Mouse (Mus musculus): ENCODE data around the gene Sh2b3. TPM values are rescaled to one million over a fixed set of nuclear protein-coding genes. Genes with fewer than 3 reads are reported as not detected.
A peak's percentile ranks its signal among the peaks of the same experiment; 100 is the strongest.

The Sh2b3 gene
- total RNA-seq, 2 experiments from 2014 or later, result 18.3 to 22.5 TPM

DNA sequence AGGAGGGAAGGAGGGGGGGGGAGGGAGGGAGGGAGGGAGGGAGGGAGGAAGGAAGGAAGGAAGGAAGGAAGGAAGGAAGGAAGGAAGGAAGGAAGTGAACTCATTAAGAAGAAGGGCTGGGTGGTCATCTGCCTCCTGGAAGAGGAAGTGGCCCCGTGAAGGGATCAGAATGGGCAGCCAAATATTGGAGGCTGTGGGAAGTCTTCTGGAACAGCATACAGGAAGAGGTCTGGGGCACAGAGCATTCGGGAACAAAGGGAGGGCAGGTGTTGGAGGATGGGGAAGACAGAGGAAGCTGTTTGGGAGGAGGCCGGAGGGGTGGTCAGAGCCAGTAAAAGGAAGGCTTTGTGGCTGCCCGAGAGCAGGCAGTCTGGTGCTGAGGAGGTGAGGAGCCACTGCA lies 7.9 kb upstream of the Sh2b3 start:
- DNase-seq, result no peak

DNA sequence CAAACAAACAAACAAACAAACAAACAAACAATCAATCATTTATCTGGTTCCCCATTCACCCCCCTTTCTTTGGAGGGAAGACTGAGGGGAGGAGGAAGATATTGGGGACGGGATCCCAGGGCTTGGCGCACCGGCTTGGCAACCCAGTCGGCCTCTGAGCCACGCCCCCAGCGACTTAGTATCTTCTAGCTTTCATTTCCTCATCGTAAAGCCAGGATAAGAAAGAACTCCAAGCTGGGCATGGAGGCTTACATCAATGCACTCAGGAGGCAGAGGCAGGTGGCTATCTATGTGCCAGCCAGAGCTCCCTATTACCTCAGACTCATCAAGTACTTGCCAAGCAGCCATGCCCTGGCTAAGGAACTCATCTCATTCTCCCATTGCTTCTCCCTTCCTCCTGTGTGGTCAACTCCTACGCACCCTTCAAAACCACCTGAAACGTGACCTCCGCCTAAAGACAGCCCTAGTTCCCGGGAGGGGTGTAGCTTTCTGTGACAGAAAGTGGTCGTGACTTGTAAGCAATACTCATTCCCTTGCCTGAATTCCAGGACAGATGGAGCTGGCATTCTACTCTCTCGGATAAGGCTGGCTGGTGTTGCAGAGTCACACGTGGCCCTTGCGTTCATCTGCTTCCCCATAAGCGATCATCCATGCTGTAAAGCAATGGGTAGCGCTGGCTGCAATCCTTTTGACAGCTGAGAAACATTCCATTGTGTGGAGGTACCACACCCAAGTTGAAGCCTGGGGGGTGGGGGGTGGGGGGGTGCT lies 5.9 kb upstream of the Sh2b3 start:
- no peak for DNase-seq

DNA sequence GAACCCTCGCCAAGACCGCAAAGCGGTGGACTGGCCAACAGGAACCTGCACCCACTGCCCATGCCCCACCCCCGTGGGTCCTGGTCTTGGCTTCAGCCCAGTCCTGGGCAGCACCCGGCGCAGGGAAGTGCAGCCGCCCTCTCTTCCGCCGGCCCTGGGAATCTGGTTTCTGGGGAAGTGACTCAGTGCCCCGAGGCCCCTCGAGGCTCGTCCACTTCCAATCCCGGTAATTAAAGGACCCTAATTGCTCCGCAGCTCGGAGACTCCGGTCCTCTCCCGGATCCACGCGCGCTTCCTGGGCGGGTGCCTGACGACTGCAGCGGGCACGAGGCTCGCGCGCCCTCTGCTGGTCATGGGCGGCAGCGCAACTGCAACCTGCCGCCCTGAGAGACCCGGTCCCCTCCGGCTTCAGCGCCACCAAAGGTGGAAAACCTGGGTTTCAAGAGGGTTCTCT lies 5.2 kb upstream of the Sh2b3 start:
- DNase-seq, result peak; percentile 91

DNA sequence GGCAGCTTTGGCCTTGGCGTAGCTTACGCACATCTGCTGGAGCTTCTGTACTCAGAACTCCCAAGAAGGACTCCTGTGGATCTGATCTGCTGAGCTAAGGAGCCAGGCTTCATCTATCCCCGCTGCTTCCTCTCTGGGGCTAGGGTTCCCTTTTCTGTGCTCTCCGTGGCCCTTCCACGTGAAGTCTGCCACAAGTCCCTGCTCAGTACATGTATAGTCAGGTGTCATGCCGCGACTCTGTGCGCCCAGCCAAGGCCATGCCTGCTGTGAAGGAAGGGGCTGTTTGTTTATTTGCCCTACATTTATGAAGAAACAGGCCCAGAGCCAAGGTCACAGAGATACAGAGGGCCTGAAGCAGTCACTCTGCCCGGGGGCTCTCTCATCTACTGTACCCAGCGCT lies 4.5 kb upstream of the Sh2b3 start:
- no peak for DNase-seq

DNA sequence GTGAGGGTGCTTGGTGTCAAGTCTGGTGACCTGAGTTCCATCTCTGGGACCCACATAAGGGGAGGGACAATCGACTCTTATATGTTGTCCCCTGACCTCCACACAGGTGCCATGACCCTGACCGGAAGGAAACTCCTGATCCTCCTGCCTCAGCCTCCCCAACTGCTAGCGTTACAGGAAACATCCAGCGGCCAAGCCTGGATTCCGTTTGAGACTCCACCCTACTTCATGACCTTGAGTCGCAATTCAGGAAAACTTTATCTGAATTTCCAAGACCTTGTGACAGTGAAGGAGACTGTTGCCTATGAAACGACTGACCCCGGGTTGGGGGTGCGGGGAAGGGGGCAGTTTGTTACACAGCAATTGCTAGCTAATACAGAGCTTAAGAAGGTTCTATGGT lies 4.1 kb upstream of the Sh2b3 start:
- DNase-seq, result no peak

DNA sequence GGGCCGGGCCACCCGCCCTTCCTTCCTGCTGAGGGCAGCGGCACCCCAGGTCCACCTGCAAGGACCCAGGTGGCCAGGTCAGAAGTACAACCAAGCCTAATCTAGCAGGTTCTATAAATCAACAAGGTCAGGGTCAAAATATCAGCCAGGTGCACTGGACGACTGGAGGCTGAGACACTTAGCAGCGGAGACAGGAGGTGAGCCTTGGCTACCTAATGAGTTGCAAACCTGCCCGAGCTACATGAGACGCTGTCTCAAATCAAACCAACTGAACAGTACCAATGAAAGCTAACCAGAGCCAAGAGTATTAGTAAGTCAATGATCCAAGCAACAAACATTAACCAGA lies 1.7 kb upstream of the Sh2b3 start:
- DNase-seq, result no peak

DNA sequence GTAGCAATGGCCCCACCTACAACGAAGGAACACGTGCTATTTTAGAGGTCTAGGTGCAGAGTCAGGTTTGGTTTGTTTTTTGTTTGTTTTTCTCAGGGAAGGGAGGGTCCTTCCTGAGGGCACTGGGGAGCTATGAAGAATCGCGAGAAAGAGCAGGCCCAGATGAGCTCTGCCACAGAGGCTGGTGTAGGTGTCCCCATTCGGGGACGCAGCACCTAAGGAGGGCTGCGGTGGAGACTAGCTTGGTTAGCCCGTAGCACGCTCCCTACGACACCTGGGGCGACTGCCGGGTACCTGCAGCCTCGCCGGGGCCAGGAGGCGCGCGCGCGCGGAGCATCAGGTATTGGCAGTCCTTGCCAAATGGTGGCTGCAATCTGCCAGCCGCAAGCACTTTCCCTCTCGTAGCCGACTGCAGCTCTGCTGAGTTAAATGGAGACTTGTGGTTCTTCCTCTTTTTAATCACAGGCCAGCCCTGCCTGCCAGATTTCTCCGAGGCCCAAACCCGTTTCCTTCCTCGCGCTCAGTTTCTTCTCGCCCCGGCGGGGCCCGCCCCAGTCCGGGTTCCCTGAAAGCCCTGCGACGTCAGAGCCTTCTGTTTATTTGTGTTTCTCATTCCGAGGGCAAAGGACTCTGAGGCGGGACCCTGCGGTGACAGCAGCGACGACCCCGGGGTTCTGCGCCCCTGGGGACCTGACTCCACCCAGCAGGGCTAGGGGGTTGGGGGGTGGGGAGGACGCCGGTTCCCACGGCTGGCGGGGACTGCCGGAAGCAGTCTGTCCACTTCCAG lies 1.1 kb upstream of the Sh2b3 start:
- no peak for DNase-seq

DNA sequence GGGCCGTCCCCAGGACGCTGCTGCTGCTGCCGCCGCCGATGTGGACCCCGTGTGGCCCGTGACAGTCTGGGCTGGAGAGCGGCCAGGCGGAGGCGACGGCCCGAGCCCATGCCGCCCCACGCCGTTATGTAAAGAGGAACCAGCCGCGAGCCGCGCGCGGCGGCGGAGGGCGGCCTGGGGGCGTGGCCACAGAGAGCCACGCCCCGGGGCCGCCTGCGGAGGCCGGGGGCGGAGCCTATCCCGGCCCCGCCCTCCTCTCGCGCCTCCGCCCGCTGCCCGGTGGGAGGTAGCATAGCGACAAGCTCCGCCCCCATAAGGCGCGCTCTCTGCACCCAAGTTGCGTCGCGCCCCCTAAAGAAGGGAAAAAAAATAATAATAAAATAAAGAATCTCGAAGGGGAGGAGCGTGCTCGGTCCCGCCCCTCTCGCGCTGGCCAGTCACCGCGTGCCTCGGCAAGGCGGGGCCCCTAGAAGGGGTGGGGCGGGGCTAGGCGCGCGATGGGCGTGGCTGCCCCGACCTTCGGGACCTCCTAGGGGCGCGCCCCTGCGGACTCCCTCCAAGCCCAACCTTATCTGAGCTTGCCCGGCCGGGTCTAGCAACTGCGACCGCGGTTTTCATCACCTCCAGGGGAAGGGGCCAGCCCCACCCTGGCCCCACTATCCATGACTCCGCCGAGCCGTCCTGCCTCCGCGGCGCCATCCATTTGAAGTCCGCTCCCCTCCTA lies 592 bp downstream of the Sh2b3 start:
- DNase-seq, result peak; percentile 94

DNA sequence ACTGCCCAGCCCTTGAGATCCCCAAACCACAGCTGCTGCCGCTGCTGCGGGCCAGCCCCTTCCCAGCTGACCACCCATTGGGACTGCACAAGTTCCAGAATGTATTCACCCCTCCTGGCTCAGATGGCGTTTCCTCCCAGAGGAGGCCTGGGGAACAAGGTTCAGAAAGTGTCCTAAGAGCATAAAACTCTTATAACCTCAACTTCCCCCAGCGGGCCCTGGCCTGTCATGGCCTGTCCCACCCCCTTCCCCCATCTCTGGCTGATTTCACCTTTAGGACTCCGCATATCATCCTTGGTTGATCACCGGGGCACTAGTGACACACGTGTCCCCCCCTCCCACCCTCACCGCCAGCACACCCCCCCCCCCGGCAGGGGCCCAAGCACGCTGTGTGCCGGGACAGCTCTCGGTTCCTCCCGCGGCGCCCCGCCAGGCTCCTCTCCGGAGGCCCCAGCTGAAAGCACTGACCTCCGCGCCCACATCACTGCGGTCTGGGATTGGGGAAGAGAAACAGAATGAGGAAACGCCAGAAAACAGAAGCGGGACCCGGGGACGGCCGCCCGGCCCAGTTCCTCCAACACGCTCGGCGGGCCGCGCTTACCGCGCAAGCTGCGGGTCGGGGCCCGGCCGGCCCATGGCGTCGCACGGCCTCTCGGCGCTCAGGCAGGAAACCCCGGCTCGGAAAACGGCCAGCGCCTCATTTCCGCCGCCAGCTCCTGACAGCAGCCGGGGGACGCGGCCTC lies 1.3 kb downstream of the Sh2b3 start:
- DNase-seq, result no peak

DNA sequence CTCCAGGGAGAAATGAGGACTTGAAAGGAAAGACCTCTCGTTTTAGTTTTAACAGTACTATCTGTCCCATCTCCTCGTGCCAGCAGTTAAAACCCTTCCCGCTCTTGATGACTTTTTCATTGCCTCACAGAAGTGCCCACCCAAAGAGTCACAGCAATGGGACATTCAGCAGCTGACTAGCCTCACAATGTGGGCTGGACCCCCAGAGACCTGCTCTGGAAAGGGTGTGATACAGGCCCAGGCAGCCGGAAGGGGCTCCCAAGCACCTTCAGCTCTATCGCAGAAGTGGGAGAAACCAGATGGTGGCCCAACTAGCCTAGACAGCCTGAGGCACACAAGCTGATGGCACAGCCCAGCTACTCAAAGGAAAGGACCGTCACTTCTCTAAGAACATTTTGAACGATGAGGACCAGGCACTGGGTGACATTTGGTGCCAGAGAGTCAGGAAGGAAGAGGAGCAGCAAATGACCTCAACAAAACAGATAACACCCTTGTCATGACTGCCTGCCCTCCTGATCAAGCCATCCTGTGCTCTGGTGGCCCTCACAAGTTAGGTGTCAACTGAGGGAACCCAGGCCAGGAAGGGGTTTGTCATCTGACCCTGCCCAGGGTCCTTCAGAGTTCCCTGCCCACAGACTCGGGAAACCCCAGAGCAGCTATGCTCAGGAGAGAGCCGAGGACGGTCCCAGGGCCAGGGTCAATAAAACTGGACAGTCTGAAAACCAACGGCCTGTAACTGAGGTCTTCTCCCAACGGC lies 2.3 kb downstream of the Sh2b3 start:
- no peak for DNase-seq

DNA sequence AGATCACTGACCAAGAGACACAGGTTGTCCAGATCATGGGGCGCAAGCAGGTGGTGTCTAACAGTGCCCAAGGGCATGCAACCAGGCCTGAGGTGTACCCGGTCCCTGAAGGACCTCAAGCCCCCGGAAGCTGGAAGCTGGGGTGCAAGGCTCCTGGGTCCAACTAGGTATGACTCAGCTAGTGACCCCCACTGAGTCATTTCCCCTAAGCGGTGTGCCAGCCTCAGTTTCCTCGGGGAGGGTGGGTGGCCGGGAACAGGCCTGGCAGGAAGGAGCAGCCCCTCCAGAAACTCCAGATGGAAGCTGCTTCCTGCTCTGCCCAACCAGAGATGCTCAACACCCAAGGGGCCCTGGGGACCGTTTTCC lies 3.2 kb downstream of the Sh2b3 start:
- DNase-seq, result no peak

DNA sequence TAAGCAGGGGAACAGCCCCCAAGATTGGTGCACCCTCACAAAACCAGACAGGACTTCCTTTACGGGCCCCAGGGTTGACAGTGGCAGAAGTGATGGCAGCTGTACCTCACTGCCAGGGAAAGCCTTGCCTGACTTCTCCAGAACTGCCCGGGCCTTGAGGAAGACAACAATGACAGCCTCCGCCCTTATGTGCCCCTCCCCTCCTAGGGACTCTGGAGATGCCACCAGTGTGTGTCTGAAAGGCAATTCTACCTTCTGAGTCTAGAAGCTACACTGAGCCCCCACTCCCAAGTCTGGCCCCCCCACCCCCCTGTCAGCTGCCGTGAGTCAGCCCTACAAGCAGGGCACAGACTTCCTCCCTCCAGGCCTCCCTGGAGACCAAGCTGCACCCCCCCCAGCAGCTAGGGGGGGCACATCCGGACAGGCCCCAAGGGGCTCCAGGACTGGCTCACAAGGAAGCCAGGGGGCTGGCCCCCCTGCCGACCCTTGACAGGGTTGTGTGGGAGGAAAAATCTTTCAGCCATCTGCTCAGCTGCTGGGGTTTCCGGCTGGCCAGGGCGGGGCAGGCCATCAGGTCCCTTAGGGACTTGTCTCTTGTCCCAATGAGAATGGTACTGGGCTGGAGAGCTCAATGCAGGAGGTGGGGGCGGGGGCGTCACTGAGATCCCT lies 3.7 kb downstream of the Sh2b3 start:
- peak; percentile 47 for DNase-seq

DNA sequence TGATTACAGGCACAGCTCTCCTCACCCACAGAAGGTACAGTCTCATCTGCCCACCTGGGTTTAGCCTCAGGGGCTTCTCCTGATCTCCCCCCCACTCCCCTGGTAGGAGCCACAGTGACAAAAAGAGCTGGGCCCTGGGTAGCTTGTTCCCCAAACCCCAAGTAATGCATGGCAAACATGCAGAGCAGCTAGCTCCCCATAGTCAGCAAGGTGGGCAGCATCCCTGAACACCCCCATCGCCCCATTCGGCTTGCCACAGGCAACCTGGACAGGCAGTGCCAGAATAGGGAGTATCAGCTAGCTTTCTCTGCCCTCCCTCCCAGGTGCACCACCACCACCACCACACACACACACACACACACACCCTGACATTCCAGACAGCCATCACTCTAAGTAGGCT lies 4.3 kb downstream of the Sh2b3 start:
- DNase-seq, result no peak

DNA sequence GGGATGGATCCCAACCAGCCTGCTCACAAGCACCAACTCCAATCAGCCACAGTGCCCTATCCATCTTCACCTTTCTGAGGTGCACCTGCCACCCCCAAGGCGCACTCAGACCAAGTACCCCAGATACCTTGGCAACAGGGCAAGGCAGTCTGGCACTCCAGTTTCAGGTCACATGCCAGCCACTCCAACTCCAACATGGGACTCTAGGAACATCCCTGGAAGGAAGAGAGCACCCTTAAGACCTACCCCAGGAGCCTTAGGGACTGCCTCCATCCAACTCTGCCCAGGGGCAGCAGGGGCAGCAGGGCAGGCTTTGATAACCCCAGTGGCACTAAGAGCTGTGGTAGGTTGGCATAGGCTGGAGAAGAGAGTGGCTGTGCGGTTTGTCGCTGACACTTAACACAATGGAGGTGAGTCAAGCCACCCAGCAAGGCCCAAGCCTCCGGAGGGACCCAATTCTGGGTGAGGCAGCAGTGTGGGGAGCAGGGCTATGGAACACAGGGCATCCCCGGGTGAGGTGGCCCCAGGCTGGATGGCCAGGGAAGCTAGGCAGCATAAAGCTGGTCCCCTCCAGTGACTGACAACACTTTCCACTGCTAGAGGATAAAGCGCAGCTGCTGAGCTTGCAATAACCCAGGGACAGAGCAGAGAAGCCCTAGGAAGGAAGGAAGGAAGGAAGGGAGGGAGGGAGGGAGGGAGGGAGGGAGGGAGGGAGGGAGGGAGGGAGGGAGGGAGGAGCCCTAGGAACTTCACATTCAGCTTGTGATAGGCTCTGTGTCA lies 4.9 kb downstream of the Sh2b3 start:
- no peak for DNase-seq

DNA sequence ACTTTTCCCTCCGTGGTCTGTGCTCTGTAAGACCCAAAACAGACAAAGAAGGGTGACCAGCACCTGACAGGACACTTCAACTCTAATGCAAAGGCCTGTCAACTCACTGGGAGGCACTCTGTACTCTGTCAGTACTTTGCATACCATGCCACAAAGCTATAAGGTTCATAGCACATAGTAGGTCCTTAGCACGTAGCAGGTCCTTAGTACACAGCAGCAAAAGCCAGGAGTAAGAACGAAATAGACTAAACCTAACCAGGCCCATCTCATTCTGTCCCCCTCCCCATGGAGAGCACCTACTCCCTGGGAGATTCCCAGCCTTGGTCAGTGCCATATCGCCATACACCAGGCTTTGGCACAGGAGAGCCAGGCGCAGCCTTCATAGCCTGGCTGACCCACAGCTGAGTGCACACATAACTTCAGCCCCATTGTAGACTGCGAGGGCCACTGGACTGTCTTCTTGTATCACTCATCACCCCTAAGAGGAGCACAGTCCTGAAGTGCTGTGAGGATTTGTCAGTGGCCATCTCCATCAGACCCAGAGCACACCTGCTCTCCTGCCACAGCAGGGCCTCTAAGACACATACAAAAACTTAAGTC lies 6.3 kb downstream of the Sh2b3 start:
- no peak for DNase-seq

DNA sequence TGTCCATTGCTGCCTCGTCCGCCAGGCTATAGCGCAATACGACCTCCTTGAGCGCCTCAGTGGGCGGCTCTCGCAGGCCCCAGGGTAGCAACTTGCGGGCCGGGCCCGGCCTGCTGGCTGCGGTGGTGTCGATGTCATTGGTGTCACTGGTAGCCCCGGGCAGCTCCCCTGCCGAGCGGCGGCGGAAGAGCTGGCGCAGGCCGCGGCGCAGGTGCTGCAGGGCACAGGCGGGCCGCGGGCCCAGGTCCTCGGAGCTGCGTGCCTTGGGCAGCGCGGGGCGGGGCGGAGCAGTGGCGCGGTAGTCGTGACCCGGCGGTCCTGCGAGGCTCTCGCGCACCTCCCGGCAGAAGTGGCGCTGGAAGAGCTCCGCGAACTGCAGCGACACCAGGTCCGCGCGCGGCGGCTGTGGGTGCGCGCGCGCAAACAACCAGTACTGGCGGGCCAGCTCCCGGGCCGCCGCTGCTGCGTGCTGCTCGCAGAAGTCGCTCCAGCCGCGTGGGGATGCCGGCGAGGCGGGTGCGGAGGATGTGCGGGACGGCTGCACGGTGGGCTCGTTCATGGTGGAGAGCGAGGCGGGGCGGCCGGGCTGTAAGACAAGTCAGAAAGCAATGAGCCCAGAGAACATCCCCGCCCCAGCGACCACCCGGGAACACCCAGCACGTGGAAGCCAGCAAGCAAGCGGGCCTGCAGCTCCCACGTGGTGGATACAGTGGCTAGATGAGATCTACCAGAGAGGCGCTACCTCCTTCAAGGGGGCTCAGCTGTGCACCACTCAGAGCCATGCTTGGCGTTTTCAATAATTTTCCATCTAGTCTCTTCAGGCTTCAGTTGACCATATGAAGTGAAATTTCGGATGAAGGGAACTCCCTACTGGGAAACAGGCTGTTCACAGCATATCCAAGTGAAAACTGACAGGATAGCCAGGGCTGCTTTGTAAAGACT lies 8.7 kb downstream of the Sh2b3 start:
- peak; percentile 56 for DNase-seq

DNA sequence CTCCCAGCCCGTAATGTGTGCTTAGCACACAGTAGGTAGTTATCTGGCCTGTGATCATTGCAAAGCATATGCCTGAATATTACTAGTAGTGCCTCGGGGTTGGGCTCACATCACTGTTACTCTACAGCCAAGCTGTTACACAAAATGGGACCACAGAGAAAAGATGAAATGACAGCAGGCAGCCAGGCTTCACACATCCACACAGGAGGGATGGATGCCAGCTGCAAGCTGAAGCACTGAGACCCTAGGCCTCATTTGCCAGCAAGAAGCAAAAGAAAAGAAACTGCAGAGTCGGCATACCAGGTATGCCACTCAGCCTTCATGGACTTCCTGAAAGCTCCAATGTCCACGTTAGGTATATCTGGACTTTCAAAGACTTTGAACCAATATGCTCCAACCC lies 9.6 kb downstream of the Sh2b3 start:
- DNase-seq, result no peak

DNA sequence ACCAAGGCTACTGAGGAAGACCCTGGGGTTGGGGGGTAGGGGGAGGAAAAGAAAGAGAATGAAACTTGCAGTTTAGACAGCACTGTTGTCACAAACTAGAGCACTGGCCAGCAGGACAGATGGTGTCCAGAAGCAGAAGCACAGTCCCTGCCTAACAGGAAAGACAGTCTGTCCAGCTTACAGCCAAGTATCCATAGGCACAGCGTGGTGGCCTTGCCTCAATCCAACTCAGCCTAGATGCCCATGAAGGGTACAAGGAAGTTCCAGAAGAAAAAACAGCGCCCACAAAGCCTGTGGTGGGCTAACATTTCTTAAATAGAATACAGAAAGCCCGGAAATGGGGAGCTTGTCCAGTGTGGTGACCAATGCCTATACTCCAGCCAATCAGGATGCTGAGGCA lies 11.8 kb downstream of the Sh2b3 start:
- peak; percentile 2 for DNase-seq

DNA sequence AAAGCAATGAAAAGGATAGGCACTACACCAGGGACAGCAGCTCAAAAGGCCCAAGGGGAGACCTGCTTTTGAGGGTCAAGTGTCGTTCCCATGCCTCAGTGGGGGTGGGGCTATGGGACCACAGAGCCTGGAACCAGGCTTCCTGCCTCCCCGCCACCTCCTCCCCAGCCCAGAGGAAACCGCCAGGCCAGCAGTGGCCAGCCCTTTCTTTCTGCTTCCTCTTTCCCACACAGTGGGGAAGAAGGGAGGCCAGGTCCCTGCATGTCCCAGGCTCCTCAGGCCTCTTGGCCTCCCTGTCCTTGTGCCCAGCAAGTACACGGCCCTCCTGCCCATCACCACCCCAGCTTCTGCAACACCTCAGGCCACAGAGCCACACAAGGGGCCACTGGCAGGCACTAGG lies 13.3 kb downstream of the Sh2b3 start:
- no peak for DNase-seq
